Comparison of ENCODE assay signal across 2 mouse cellular contexts in genomic region chr4:129827611-129828010, GRCm38 (mm10).
TF ChIP-seq lines count a peak whose summit lies in the region.

No protein-coding gene starts in this region.

TF ChIP-seq in CH12.LX, 34 proteins besides CTCF, POLR2A, EP300 and RAD21 (continued from another document):
- TF ChIP-seq ELF1 (IDR thresholded peaks at IDR 0.05; ENCODE audit: low read depth, low read length) = no peak
- TF ChIP-seq RCOR1 (conservative IDR thresholded peaks at IDR 0.05; ENCODE audit: low read depth, low read length) = peak; percentile 72; the same call in 1 of the 2 replicates
- TF ChIP-seq MAFK (IDR thresholded peaks at IDR 0.05; ENCODE audit: insufficient replicate concordance, low read length) = peak; percentile 61
- TF ChIP-seq MEF2A (IDR thresholded peaks at IDR 0.05; ENCODE audit: borderline replicate concordance, low read depth, low read length) = peak; percentile 82
- TF ChIP-seq ZNF384 (IDR thresholded peaks at IDR 0.05; ENCODE audit: low read depth, low read length) = peak; percentile 50
- TF ChIP-seq JUN (IDR thresholded peaks at IDR 0.05; ENCODE audit: insufficient read depth, low read depth, low read length) = peak; percentile 94
- TF ChIP-seq BHLHE40 (IDR thresholded peaks at IDR 0.05; ENCODE audit: low read depth, low read length) = peak; percentile 71
- 0 out of 2 replicates have a peak, but pooled peaks have one; percentile 17 for TF ChIP-seq SIN3A (IDR thresholded peaks at IDR 0.05; ENCODE audit: low read length)

TF ChIP-seq in myocyte, 11 proteins besides CTCF, POLR2A, EP300 and RAD21 (continued from another document):
- TF ChIP-seq MAX (IDR thresholded peaks at IDR 0.05; ENCODE audit: low read depth) = no peak
